Mouse (Mus musculus): ENCODE measurements around the gene Klrb1b. TPM values are rescaled to one million over a fixed set of nuclear protein-coding genes. Genes with fewer than 3 reads are reported as not detected.
"Not testable (repeated sequence)": the region's sequence is repeated elsewhere in the genome, so short reads cannot be mapped to it uniquely, and the experiment has no call there.

Gene Klrb1b
- polyA plus RNA-seq, 1 experiment from 2014 or later: not detected

DNA sequence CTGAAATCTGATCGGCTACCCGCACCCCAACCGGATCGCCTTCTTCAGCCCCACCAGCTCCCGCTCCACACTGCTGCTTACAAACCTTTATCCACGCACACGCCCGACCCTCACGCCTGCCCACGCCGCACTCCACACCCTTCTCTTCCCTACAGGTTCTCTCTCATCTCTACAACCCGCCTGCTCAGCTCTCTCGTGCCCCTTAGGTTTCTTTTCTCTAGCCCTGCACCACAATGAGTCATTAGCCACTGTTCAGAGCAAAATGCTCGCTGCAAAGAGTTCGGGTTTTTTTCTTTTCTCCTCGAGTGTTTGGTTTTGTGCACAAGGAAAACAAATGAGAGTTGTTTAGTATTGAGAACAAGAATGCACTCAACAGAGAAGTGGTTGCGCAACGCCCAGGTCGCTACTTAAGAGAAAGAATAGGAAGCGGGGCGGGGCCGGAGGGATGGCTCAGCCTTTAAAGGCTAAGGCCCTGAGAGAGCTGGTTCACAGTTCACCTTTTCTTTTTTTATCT lies 17.4 kb upstream of the Klrb1b start:
- Histone ChIP-seq H3K9me3 (replicated peaks; ENCODE audit: control insufficient read depth, low read length) (no peaks in the 10 kb centered on the region), H3K27ac (ENCODE audit: low read depth, low read length) (peak overlapping the region; percentile 77), H3K9ac (ENCODE audit: low read depth, low read length) (peak overlapping the region; percentile 84), H3K4me3 (ENCODE audit: low read depth, low read length) (peak overlapping the region; percentile 87), H3K36me3 (ENCODE audit: control insufficient read depth, insufficient read depth, low read length) (no peaks in the 10 kb centered on the region), H3K4me2 (peak overlapping the region; percentile 82), H3K27me3 (ENCODE audit: control insufficient read depth, insufficient read depth, low read length) (no peaks in the 10 kb centered on the region), H3K4me1 (ENCODE audit: control insufficient read depth, insufficient read depth, low read length) (no peaks in the 10 kb centered on the region; the same call in 1 of the 2 replicates)
- under 1% methylated on average over 22 of the region's 22 CpGs for WGBS (ENCODE audit: insufficient replicate concordance)
- peak; percentile 37 for ATAC-seq (replicated peaks; ENCODE audit: insufficient number of reproducible peaks, low FRiP score, low TSS enrichment)

DNA sequence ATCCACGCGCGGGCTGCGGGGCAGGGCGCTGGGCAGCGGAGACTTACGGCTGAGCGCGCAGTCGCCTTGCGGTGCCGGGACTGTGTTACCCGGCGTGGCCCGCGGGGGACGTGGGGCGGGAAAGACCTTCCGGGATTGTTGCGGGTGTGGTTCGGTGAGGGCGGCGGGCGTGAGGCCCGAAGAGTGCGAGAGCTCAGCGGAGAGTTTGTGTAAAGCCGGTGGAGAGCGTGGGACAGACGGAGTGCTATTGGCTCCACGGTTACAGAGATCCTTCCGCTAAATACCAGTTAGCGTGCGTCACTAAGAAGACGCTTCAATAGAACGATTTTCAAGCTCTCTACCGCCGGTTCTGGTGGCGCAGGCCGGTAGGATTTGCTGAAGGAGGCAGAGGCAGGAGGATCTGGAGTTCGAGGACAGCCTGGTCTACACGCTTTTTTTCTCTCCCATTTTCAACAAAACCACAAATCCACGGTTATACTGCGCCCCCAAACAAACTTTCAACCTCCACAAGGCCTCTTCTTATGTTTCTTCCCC lies 16.9 kb upstream of the Klrb1b start:
- Histone ChIP-seq H3K27ac (ENCODE audit: low read depth, low read length) (peak overlapping the region; percentile 77), H3K9me3 (replicated peaks; ENCODE audit: control insufficient read depth, low read length) (no peaks in the 10 kb centered on the region), H3K4me3 (ENCODE audit: low read depth, low read length) (peak overlapping the region; percentile 87), H3K27me3 (ENCODE audit: control insufficient read depth, insufficient read depth, low read length) (no peaks in the 10 kb centered on the region), H3K4me2 (peak overlapping the region; percentile 82), H3K9ac (ENCODE audit: low read depth, low read length) (peak overlapping the region; percentile 87), H3K36me3 (ENCODE audit: control insufficient read depth, insufficient read depth, low read length) (no peaks in the 10 kb centered on the region), H3K4me1 (ENCODE audit: control insufficient read depth, insufficient read depth, low read length) (no peaks in the 10 kb centered on the region; the same call in 1 of the 2 replicates)
- ATAC-seq (replicated peaks; ENCODE audit: insufficient number of reproducible peaks, low FRiP score, low TSS enrichment): peak; percentile 72
- 1% methylated on average over 44 of the region's 44 CpGs for WGBS (ENCODE audit: insufficient replicate concordance)

DNA sequence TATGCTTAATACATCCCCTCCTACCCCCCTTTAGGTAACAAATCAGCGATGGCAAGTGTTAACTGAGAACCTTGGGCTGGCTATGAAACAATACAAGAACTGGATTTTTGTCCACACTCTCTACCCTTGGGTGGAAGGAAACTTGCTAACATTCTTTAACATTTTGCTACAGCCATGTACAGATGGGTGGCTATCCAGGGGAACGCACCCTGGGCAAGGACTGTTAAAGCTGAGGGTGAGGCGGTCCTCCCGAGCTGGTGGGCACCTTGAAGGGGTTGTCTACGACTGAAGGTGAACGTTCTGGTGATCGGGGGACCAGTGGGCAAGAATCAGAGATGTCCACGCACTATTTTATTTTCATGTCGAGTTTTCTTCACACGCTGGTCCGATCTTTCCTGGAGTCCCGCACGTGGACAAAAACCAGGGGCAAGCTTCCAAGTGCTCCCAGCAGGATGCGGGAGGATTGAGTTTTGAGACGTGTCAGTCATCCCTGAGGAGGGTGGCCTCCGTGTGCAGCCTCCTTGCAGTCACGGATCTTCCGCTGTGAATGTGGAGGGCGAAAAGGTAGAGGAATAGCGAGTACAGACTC lies 16.3 kb upstream of the Klrb1b start:
- Histone ChIP-seq H3K4me1 (ENCODE audit: control insufficient read depth, insufficient read depth, low read length) (no peaks in the 10 kb centered on the region; the same call in 1 of the 2 replicates), H3K9me3 (replicated peaks; ENCODE audit: control insufficient read depth, low read length) (no peaks in the 10 kb centered on the region), H3K27ac (ENCODE audit: low read depth, low read length) (peak overlapping the region; percentile 76; the same call in 1 of the 2 replicates), H3K4me3 (ENCODE audit: low read depth, low read length) (peak overlapping the region; percentile 87), H3K4me2 (peak overlapping the region; percentile 82), H3K27me3 (ENCODE audit: control insufficient read depth, insufficient read depth, low read length) (no peaks in the 10 kb centered on the region), H3K9ac (ENCODE audit: low read depth, low read length) (peak overlapping the region; percentile 87), H3K36me3 (ENCODE audit: control insufficient read depth, insufficient read depth, low read length) (no peaks in the 10 kb centered on the region)
- WGBS (ENCODE audit: insufficient replicate concordance): 2% methylated on average over 20 of the region's 20 CpGs
- ATAC-seq (replicated peaks; ENCODE audit: insufficient number of reproducible peaks, low FRiP score, low TSS enrichment): no peak

DNA sequence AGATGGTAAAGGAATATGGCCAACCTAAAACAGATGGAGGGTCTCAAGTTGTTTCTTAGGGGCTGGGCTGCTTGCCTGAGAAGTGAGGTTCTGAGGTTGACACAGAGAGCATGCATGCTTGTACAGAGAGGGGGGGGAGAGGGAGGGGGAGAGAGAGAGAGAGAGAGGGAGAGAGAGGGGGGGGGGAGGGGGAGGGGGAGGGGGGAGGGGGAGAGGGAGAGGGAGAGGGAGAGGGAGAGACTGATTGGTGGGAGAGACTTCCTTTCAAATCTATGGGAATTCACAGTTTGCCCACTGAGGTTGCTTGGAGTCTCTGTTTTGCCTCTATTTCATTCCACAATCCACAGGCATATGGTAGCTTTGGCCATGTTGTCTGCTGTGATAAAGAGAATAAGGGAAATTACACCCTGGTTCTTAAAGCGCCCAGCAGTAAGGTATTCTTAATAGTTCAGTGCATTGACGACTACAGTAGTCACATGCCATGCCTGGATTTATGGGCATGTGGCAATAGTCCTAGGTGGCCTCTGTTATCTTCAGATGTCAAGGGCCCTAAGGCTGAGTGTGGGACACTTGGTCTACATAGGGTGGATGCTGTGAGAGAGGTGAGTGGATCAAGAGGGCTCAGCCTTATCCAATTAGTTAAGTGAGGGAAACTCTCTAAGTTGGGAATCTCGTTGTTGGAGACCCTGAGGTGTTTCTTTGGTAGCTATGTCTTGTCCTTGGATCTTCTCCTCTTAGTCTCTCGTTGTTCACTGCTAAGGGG lies 15.4 kb upstream of the Klrb1b start:
- no peak overlapping the region for H3K9ac ChIP-seq (ENCODE audit: low read depth, low read length)
- 40% methylated on average over 4 of the region's 4 CpGs for WGBS (ENCODE audit: insufficient replicate concordance)
- no peaks in the 10 kb centered on the region; the same call in 1 of the 2 replicates for H3K4me1 ChIP-seq (ENCODE audit: control insufficient read depth, insufficient read depth, low read length)
- no peak for ATAC-seq (replicated peaks; ENCODE audit: insufficient number of reproducible peaks, low FRiP score, low TSS enrichment)
- H3K4me2 ChIP-seq: peak overlapping the region; percentile 82
- H3K9me3 ChIP-seq (replicated peaks; ENCODE audit: control insufficient read depth, low read length): no peaks in the 10 kb centered on the region
- no peak overlapping the region for H3K27ac ChIP-seq (ENCODE audit: low read depth, low read length)
- peak overlapping the region; percentile 87 for H3K4me3 ChIP-seq (ENCODE audit: low read depth, low read length)
- no peaks in the 10 kb centered on the region for H3K27me3 ChIP-seq (ENCODE audit: control insufficient read depth, insufficient read depth, low read length)
- H3K36me3 ChIP-seq (ENCODE audit: control insufficient read depth, insufficient read depth, low read length): no peaks in the 10 kb centered on the region

DNA sequence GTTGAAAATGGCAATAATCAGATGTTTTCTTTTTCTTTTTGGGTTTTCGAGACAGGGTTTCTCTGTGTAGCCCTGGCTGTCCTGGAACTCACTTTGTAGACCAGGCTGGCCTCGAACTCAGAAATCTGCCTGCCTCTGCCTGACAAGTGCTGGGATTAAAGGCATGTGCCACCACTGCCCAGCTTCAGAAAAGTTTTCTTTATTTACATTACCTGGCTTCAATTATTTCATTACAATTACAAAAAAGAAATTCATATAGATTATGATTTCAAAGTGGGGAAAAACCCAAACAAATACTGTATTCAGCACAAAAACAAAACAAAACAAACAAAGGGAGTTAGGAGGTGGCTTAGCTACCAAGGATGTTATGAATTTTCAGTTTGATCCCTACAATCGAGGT lies 14.5 kb upstream of the Klrb1b start:
- H3K4me2 ChIP-seq; ATAC-seq (replicated peaks; ENCODE audit: insufficient number of reproducible peaks, low FRiP score, low TSS enrichment); H3K27ac ChIP-seq (ENCODE audit: low read depth, low read length); H3K9ac ChIP-seq (ENCODE audit: low read depth, low read length); H3K4me1 ChIP-seq (ENCODE audit: control insufficient read depth, insufficient read depth, low read length); H3K4me3 ChIP-seq (ENCODE audit: low read depth, low read length); H3K36me3 ChIP-seq (ENCODE audit: control insufficient read depth, insufficient read depth, low read length); H3K9me3 ChIP-seq (replicated peaks; ENCODE audit: control insufficient read depth, low read length); H3K27me3 ChIP-seq (ENCODE audit: control insufficient read depth, insufficient read depth, low read length): not testable (repeated sequence)
- 82% methylated on average over 3 of the region's 3 CpGs for WGBS (ENCODE audit: insufficient replicate concordance)

DNA sequence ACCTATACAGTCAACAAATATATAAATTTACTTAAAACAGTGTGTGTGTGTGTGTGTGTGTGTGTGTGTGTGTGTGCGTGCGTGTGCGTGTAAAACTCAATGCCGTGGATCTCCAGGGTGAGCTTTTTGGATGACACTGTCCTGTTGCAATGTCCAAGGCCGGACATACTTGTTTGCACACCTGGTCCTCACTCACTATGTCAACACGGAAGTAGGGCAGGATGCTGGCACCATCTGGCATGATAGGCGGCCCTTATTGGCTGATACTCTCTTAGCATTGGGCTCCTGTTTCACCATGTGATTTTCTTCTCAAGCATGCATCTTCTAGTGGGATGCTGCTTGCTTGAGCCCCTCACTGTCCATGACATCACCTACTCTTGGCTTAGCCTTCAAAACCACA lies 13.8 kb upstream of the Klrb1b start:
- H3K27ac ChIP-seq (ENCODE audit: low read depth, low read length): no peak overlapping the region
- WGBS (ENCODE audit: insufficient replicate concordance): 63% methylated on average over 7 of the region's 7 CpGs
- H3K27me3 ChIP-seq (ENCODE audit: control insufficient read depth, insufficient read depth, low read length): no peaks in the 10 kb centered on the region
- H3K4me2 ChIP-seq: peak overlapping the region; percentile 82
- no peak overlapping the region for H3K9ac ChIP-seq (ENCODE audit: low read depth, low read length)
- H3K36me3 ChIP-seq (ENCODE audit: control insufficient read depth, insufficient read depth, low read length): no peaks in the 10 kb centered on the region
- no peaks in the 10 kb centered on the region for H3K9me3 ChIP-seq (replicated peaks; ENCODE audit: control insufficient read depth, low read length)
- H3K4me3 ChIP-seq (ENCODE audit: low read depth, low read length): peak overlapping the region; percentile 85; the same call in 1 of the 2 replicates
- H3K4me1 ChIP-seq (ENCODE audit: control insufficient read depth, insufficient read depth, low read length): peaks cover 3% of the 10 kb centered on the region; the same call in 1 of the 2 replicates
- ATAC-seq (replicated peaks; ENCODE audit: insufficient number of reproducible peaks, low FRiP score, low TSS enrichment): no peak

DNA sequence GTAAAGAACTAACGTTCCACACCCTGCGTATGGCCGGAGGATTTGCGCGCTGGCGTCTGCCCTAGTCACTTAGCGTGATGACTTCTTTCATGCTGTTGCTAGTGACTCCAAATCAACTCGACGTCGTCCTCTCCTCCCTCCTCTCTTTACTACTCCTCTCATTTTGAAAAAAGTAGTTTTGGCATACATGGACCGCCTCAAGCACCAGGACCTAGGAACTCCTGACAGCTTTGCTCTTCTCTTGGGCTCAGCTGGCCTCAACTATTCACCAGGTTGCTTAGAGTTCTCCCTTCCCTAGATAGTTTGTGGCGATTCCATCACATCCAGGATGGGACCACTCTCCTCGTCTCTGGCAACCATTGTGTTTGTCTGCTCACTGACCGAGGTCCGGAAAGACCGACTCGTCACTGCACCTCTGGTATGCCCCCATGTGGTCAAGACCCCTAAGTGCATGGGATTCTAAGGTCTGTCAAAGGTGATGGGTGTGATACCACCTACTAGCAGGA lies 13.2 kb upstream of the Klrb1b start:
- Histone ChIP-seq H3K4me2 (peak overlapping the region; percentile 82), H3K36me3 (ENCODE audit: control insufficient read depth, insufficient read depth, low read length) (no peaks in the 10 kb centered on the region), H3K27me3 (ENCODE audit: control insufficient read depth, insufficient read depth, low read length) (no peaks in the 10 kb centered on the region), H3K4me3 (ENCODE audit: low read depth, low read length) (peak overlapping the region; percentile 85), H3K4me1 (ENCODE audit: control insufficient read depth, insufficient read depth, low read length) (peaks cover 3% of the 10 kb centered on the region; the same call in 1 of the 2 replicates), H3K27ac (ENCODE audit: low read depth, low read length) (peak overlapping the region; percentile 77), H3K9me3 (replicated peaks; ENCODE audit: control insufficient read depth, low read length) (no peaks in the 10 kb centered on the region), H3K9ac (ENCODE audit: low read depth, low read length) (peak overlapping the region; percentile 67; the same call in 1 of the 2 replicates)
- under 1% methylated on average over 17 of the region's 17 CpGs for WGBS (ENCODE audit: insufficient replicate concordance)
- ATAC-seq (replicated peaks; ENCODE audit: insufficient number of reproducible peaks, low FRiP score, low TSS enrichment): peak; percentile 23; the same call in 1 of the 2 replicates
